Mouse (Mus musculus): ENCODE data around the gene Pdx1.

DNA sequence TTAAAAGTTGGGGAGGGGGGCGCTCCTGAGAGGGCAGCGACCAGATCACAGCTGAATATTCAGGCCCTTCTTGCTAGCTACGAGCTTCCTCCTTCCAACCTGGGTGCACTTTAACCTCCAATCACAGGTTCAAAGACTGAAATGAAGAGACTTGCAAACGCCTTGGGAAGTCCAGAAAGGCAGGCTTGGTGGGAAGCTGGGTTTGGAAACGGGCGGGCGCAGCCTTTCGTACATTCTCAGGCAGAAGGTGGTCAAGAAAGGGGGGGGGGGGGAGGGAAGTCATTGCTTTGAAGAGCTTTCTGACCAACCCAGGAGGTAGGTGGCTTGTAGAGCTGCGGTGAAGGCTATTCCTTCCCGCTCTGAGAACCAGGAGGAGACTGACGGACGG lies 37.6 kb downstream of the Pdx1 start:
- TF ChIP-seq CTCF (IDR thresholded peaks at IDR 0.05; ENCODE audit: insufficient read depth, low read depth, low read length): no peak
- no peak for TF ChIP-seq POLR2A (IDR thresholded peaks at IDR 0.05; ENCODE audit: insufficient read depth, low read depth, low read length)
